Mouse (Mus musculus): ENCODE measurements around the gene Slc16a8.

Slc16a8 gene

DNA sequence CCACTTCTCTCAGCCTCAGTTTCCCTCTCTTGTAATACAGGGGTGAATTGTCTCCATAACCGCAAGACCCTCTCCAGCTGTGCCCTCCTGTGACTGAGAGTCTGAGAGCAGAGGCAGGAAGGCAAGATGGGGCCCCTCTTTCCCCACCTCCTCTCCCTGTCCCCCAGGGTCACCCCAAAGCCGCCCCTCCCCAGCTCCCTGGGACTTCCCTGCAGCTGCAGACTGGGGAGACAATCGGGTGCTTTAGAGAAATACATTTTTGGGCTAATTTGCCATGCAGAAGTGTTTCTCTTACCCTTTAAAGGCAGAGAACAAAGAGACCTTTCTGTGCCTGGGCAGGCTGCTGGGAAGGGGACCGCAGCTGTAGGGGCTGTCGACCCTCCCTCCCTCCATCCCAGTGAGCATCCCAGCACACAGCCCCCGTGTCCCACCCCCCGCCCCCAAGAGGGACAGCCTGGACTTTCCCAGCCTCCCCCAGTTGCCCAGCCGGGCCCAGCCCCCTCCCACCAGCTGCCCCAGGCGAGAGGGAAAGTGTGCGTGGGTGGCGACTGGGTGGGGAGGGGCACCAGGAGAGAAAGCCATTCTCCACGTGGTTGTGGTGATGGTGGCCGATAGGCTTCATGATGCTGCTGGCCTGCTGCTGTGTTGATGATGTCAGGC is 52.9 kb downstream of the Slc16a8 start:
- Histone ChIP-seq H3K27me3 (ENCODE audit: insufficient read depth, low read length) (peaks cover 61% of the 10 kb centered on the region), H3K4me3 (replicated peaks; ENCODE audit: low read length) (no peak overlapping the region), H3K9me3 (ENCODE audit: low read length) (no peaks in the 10 kb centered on the region), H3K4me1 (replicated peaks; ENCODE audit: low read depth, low read length) (peaks cover 35% of the 10 kb centered on the region), H3K36me3 (ENCODE audit: insufficient read depth, low read length) (no peaks in the 10 kb centered on the region)
- TF ChIP-seq POU5F1 (IDR thresholded peaks at IDR 0.05; ENCODE audit: borderline replicate concordance, low read length) (no peak), CTCF (conservative IDR thresholded peaks at IDR 0.05; ENCODE audit: low read length) (no peak), NANOG (IDR thresholded peaks at IDR 0.05; ENCODE audit: borderline replicate concordance, low read length) (no peak)
